Mouse (Mus musculus): ENCODE results near the gene Tnrc6c. TPM values are rescaled to one million over a fixed set of nuclear protein-coding genes. Genes with fewer than 3 reads are reported as not detected.

Gene Tnrc6c
- total and polyA plus RNA-seq, 3 experiments: 17.7 to 30.3 (median 28.5) TPM

DNA sequence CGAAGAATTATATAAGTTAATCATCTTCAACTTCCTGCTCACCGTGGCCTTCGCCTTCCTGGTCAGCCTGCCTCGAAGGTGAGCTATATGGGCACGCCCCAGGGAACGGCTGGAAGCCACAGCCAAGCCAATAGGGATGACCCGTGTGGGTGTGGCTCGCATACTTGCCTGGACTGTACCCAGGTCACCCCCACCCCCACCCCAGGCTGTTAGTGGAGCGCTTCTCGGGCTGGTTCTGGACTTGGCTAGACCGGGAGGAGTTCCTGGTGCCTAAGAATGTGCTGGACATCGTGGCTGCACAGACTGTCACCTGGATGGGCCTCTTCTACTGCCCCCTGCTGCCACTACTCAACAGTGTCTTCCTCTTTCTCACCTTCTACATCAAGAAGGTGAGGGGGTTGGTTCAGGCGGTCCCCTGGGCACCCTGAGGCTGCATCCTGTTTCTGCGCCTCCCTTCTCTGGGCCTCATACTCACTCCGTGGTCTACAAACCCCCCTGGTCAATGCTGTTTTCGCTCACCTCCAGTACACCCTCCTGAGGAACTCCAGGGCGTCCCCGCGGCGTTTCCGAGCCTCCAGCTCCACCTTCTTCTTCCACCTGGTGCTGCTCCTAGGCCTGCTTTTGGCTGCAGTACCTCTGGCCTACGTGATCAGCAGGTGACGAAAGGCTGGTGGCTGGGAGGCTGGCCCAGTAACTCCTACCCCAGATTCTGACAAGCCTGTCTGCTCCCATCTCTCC lies 136.8 kb downstream of the Tnrc6c start:
- no peaks in the 10 kb centered on the region for H3K36me3 ChIP-seq (ENCODE audit: control insufficient read depth, insufficient read depth, low read length)
- no peak overlapping the region for H3K4me3 ChIP-seq
- intact Hi-C loops (cut with DNase I): loop anchor here (1.0 kb wide), 1 partner anchor 33 kb away; no protein-coding TSS in a partner anchor
- TF ChIP-seq POLR2A (IDR thresholded peaks at IDR 0.05; ENCODE audit: insufficient read depth, low read depth, low read length) (no peak), CTCF (IDR thresholded peaks at IDR 0.05) (no peak), EP300 (IDR thresholded peaks at IDR 0.05; ENCODE audit: insufficient read depth, low read depth, low read length) (no peak)
- H3K27me3 ChIP-seq (ENCODE audit: control insufficient read depth, insufficient read depth, low read length): no peaks in the 10 kb centered on the region
- DNase-seq: peak in 1 of 2 experiments; percentile 27
- H3K9ac ChIP-seq (ENCODE audit: low read depth, low read length): no peak overlapping the region
- WGBS: 58% methylated on average over 23 of the region's 23 CpGs
- H3K79me2 ChIP-seq (replicated peaks; ENCODE audit: control insufficient read depth, insufficient read depth, low read length): no peaks in the 10 kb centered on the region
- no peak overlapping the region for H3K27ac ChIP-seq
- no peaks in the 10 kb centered on the region; the same call in 1 of the 2 replicates for H3K4me1 ChIP-seq (ENCODE audit: control insufficient read depth, insufficient read depth, low read length)

DNA sequence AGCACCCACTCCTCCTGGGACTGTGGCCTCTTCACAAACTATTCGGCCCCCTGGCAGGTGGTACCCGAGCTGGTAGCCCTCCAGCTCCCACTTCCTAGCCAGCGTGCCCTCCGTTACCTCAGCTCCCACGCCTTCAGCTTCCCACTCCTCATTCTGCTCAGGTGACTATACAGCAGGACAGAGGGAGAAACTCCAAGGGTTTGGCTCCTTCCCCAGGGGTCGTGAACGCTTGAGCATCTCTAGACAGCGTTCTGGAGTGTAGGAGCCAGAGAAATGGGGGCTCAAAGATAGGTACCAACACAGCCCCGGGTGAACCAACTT lies 137.3 kb downstream of the Tnrc6c start:
- H3K4me1 ChIP-seq (ENCODE audit: control insufficient read depth, insufficient read depth, low read length): no peaks in the 10 kb centered on the region; the same call in 1 of the 2 replicates
- WGBS: 92% methylated on average over 9 of the region's 9 CpGs
- no peaks in the 10 kb centered on the region for H3K79me2 ChIP-seq (replicated peaks; ENCODE audit: control insufficient read depth, insufficient read depth, low read length)
- H3K9ac ChIP-seq (ENCODE audit: low read depth, low read length): no peak overlapping the region
- no peaks in the 10 kb centered on the region for H3K36me3 ChIP-seq (ENCODE audit: control insufficient read depth, insufficient read depth, low read length)
- no peak overlapping the region for H3K4me3 ChIP-seq
- intact Hi-C loops (cut with DNase I): no loop called here
- H3K27ac ChIP-seq: no peak overlapping the region
- no peak for TF ChIP-seq CTCF (IDR thresholded peaks at IDR 0.05)
- no peak for TF ChIP-seq EP300 (IDR thresholded peaks at IDR 0.05; ENCODE audit: insufficient read depth, low read depth, low read length)
- TF ChIP-seq POLR2A (IDR thresholded peaks at IDR 0.05; ENCODE audit: insufficient read depth, low read depth, low read length): no peak
- H3K27me3 ChIP-seq (ENCODE audit: control insufficient read depth, insufficient read depth, low read length): no peaks in the 10 kb centered on the region
- no peak for DNase-seq

DNA sequence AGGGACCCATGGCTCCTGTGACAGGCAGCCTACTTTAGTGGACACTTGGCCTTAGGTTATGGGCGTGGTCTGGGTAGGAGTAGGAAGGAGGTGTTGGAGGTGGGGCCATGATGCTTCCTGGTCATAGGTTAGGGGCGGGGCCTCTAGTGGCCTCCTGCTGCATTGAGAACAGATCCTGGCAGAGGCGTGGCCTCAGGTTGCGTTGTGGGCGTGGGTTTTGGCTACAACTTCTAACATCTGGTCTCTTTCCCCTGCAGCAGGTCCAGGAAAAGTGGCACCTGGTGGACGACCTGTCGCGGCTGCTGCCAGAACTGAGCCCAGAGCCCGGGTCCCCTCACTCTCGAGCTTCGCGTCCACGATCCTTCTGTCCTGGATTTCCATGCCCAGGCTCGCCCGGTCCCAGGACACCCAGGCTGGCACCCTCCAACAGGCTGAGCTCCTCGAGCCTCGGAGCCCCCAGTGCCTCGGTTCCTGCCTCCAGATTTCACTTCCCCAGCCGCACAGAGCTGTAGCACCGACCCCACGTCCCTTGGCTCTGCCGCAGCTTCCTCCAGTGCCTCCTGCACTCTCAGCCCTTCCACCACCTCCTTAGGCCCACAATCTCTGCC lies 138.3 kb downstream of the Tnrc6c start:
- H3K27ac ChIP-seq: no peak overlapping the region
- H3K4me3 ChIP-seq: no peak overlapping the region
- intact Hi-C loops (cut with DNase I): no loop called here

GRCm38 (mm10) chr11:117794035-117794551 lies 140.0 kb downstream of the Tnrc6c start:
- Histone ChIP-seq H3K27me3 (ENCODE audit: control insufficient read depth, insufficient read depth, low read length) (no peaks in the 10 kb centered on the region), H3K9ac (ENCODE audit: low read depth, low read length) (no peak overlapping the region), H3K4me1 (ENCODE audit: control insufficient read depth, insufficient read depth, low read length) (no peaks in the 10 kb centered on the region; the same call in 1 of the 2 replicates), H3K27ac (no peak overlapping the region), H3K36me3 (ENCODE audit: control insufficient read depth, insufficient read depth, low read length) (no peaks in the 10 kb centered on the region), H3K79me2 (replicated peaks; ENCODE audit: control insufficient read depth, insufficient read depth, low read length) (no peaks in the 10 kb centered on the region), H3K4me3 (no peak overlapping the region)
- no peak for DNase-seq
- intact Hi-C loops (cut with DNase I): no loop called here
- no peak for TF ChIP-seq CTCF (IDR thresholded peaks at IDR 0.05)
- no peak for TF ChIP-seq POLR2A (IDR thresholded peaks at IDR 0.05; ENCODE audit: insufficient read depth, low read depth, low read length)
- no peak for TF ChIP-seq EP300 (IDR thresholded peaks at IDR 0.05; ENCODE audit: insufficient read depth, low read depth, low read length)
- WGBS: 77% methylated on average over 4 of the region's 4 CpGs

More for the DNA sequence above, 138.3 kb downstream of the Tnrc6c start:
- H3K79me2 ChIP-seq (replicated peaks; ENCODE audit: control insufficient read depth, insufficient read depth, low read length): no peaks in the 10 kb centered on the region
- WGBS: 55% methylated on average over 22 of the region's 22 CpGs
- DNase-seq: peak in 1 of 2 experiments; percentile 67
- H3K4me1 ChIP-seq (ENCODE audit: control insufficient read depth, insufficient read depth, low read length): no peaks in the 10 kb centered on the region; the same call in 1 of the 2 replicates
- no peaks in the 10 kb centered on the region for H3K27me3 ChIP-seq (ENCODE audit: control insufficient read depth, insufficient read depth, low read length)
- no peak for TF ChIP-seq CTCF (IDR thresholded peaks at IDR 0.05)
- no peak for TF ChIP-seq POLR2A (IDR thresholded peaks at IDR 0.05; ENCODE audit: insufficient read depth, low read depth, low read length)
- TF ChIP-seq EP300 (IDR thresholded peaks at IDR 0.05; ENCODE audit: insufficient read depth, low read depth, low read length): no peak
- no peak overlapping the region for H3K9ac ChIP-seq (ENCODE audit: low read depth, low read length)
- H3K36me3 ChIP-seq (ENCODE audit: control insufficient read depth, insufficient read depth, low read length): no peaks in the 10 kb centered on the region

- no peak for TF ChIP-seq CTCF (IDR thresholded peaks at IDR 0.05)
- TF ChIP-seq EP300 (IDR thresholded peaks at IDR 0.05; ENCODE audit: insufficient read depth, low read depth, low read length): no peak
- TF ChIP-seq POLR2A (IDR thresholded peaks at IDR 0.05; ENCODE audit: insufficient read depth, low read depth, low read length): no peak
- Histone ChIP-seq H3K79me2 (replicated peaks; ENCODE audit: control insufficient read depth, insufficient read depth, low read length) (no peaks in the 10 kb centered on the region), H3K36me3 (ENCODE audit: control insufficient read depth, insufficient read depth, low read length) (no peaks in the 10 kb centered on the region), H3K27ac (no peak overlapping the region), H3K9ac (ENCODE audit: low read depth, low read length) (no peak overlapping the region), H3K27me3 (ENCODE audit: control insufficient read depth, insufficient read depth, low read length) (no peaks in the 10 kb centered on the region), H3K4me1 (ENCODE audit: control insufficient read depth, insufficient read depth, low read length) (no peaks in the 10 kb centered on the region), H3K4me3 (no peak overlapping the region)
- DNase-seq: no peak
- intact Hi-C loops (cut with DNase I): no loop called here
- 64% methylated on average over 5 of the region's 5 CpGs for WGBS
These were observed 142.9 kb downstream of the Tnrc6c start for GRCm38 (mm10) chr11:117796954-117797353.

All from heart, adult 2 months (tissue).